Mouse (Mus musculus) brain, embryonic 14.5 days (tissue): ENCODE results near the gene Rbm47.

ENCODE experiments used
- CTCF ChIP-seq: fragments of 200-500 bp; IDR thresholded peaks from 2 replicates; pipeline ENCODE4 v1.5.1; 2012; ENCODE audit warnings: inconsistent platforms, mild to moderate bottlenecking, moderate library complexity, borderline replicate concordance; ENCODE audit not compliant: insufficient read depth, insufficient read length; ENCODE audit errors: extremely low read depth
- POLR2A ChIP-seq: fragments of 200-500 bp; IDR thresholded peaks from 2 replicates; pipeline ENCODE4 v1.6.1; 2012; ENCODE audit warnings: mild to moderate bottlenecking, inconsistent platforms, borderline replicate concordance; ENCODE audit not compliant: poor library complexity, insufficient read depth, insufficient read length, severe bottlenecking; ENCODE audit errors: extremely low read depth

DNA sequence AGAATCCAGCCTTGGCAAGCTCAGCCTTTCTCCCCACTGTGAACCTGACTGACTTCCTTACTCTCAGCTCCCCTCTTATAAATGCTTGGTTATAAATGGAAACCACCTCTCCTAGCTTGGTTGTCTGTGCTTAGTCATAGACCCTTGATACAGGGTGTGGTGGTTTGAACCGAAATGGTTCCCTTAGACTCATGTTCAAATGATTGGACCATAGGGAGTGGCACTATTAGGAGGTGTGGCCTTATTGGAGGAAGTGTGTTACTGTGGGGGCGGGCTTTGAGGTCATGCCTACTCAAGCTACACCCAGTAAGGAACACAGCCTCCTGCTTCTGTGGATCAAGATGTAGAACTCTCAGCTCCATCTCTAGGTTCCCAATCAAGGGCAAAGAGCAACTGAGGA lies 181.7 kb downstream of the Rbm47 start:
- no peak for TF ChIP-seq POLR2A
- no peak for TF ChIP-seq CTCF
